Mouse (Mus musculus) spleen, postnatal 4 days (tissue): ENCODE results near the gene Olfr155.

ENCODE experiments used
- DNase-seq, 2 experiments: peaks; one replicate each; pipeline ENCODE4 v3.0.0; 2022; ENCODE audit warnings: low spot score in 2 of 2

Gene Olfr155

DNA sequence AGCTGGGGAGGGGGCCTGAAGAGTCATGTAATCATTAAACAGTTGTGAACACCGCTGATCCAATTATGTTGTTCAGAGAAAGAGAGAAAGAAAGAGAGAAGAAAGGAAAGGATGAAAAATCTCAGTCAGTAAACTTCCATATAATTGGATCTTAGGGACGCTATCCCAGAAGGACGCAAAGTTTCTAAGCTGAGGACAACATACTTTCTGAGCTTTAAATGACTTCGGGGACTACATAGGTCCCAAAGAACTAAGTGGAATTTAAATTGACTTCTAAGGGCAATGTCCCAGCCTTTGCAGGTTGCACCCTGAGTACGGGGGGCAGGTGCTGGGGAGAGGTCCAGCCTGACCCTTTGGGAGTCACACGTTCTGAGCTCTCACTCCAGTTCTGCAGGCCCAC, at the start of gene Olfr155:
Gene Olfr155, plus strand, starts transcription at position 301 of the 400 bp plus-strand sequence.
- DNase-seq: no peak

DNA sequence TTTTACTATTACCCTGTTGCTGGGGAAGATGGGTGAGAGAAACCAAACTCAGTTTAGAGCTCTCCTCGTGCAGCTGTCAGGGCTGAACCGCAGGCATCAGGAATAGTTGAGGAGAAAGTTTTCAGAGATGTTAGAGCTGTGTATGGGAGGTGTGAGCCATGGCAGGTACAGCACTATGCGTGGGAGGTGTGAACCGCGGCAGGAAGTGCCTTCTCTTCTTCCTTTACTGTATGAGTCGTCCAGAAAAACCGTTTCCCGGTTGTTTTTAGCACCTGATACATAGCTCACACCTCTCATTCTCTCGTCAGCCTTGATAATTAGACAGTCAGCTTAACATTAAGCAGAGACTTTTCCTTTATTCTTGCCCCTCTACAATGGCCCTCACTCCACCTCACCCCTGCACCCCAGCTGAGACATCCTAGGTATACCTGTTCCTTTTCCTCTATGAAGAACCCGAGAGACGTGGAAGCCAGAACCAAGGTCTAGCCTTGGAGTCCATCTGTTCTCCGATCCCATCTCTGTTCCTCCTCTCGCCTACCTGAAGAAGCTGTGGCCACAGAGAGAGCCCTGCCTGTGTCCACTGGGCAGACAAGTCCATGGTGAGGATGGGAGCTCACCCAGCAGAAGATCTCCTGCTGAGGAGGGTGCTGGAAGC, 28.3 kb upstream of the Olfr155 start:
- no peak for DNase-seq

DNA sequence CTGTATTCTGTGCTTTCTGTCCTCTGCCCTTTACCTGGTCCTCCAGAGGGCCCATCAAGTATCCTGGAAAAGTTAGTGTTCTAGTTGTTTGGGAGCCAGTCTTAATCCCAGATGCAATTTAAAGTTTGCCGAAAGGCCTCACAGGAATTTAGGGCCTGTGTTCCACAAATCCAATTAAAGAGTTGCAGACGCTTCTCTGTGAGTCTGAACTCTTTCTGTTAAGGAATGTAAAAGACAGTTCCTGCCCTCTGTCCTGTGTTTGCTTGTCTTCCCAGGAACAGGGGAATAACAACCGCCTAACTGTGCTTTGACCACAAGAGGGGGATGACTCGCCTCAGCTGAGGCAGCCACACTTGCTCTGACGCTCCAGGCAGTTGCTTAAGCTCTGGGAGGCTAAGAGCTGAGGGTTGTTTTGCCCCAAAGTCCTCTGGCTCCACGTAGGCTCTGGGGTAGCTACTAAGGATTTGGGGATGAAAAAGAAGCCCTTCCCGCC, 27.5 kb upstream of the Olfr155 start, which contains the start of gene Olfr156:
Gene Olfr156, minus strand, starts transcription at position 51 of the 493 bp plus-strand sequence.
- no peak for DNase-seq

DNA sequence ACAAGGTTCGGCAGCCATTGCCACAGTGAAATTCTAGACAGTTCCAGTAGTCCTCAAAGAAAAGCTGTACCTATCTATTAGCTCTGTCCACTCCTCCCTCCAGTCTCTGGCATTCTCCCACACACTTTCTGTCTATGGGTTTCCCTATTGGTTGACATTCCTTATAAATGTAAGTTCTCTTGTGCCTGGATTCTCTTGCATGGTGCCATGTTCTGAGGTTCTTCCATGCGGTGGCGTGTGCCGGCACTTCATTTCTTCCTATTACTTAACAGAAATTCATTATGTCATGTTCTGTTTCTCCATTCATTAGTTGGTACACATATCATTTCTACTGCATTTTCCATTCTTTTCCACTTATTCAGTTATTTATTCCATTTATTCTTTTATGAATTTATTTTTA, 22.6 kb upstream of the Olfr155 start:
- DNase-seq: no peak

DNA sequence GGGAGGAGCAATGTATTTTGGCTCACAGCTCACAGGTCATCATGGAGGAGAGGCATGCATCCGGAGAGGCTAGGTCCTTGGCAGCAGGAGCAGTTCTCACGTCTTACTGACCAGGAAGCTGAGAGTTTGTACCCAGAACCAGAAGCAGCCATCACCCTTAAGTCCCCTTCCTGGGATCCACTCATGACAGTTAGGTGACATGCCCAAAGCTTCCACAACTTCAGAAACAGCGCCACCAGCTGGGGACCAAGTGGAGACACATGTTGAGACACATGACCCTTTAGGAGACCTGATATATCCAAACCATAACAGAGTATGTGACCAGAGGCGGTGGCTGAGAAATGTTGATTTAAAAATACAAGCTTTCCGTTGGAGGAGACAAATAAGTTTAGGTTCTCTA, 19.3 kb upstream of the Olfr155 start:
- peak; percentile 8 to 50 for DNase-seq

DNA sequence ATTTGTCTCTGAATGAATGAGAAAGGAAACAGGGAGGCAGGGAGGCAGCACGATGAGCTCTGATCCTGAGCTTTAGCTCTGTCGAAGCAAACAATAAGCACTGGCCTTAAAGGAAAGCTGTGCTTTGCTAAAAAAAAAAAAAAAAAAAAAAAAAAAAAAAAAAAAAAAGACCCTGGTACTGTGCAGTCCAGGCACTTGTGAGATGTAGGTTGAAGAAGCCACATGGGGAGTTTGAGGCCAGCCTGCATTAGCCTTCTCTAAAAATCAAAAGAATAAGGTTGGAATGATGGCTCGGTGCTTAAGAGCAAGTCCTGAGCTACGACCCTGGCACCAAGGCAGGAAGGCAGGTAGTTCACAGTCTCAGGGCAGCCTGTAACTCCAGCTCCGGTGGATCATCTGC, 17.6 kb upstream of the Olfr155 start:
- DNase-seq: no peak

DNA sequence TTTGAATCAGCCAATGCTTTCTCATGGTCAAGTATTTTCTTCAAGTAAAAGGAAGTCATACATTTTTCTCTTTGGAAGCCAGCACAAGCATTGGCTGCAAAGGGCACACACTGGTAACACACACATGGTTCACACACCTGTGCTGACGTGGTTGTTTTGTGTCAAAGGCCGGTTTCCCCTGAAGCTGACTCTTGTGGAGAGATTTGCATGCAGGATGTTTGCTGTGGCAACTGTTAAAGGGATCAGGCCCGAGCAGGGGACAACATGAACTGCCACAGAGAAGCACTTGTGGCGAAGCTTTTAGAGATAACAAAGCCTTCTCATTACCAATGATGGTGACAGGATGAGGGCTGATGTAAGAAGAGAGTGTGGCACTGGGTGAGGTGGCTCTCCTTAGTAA, 16.6 kb upstream of the Olfr155 start:
- DNase-seq: no peak

DNA sequence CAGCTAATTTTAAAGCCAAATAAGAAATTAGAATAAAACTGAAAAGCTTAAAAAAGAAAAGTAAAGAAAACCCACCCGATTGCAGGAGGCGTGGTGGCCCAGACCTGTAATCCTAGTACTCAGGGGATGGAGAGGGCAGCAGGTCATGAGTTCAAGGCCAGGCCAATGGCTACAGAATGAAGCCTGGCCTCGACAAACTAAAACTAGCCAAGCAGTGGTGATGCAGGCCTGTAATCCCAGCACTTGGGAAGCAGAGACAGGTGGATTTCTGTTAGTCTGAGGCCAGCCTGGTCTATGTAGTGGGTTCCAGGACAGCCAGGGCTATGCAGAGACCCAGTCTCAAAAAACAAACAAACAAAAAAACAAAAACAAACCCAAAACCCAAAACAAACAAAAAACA, 13.0 kb upstream of the Olfr155 start:
- DNase-seq: no peak

DNA sequence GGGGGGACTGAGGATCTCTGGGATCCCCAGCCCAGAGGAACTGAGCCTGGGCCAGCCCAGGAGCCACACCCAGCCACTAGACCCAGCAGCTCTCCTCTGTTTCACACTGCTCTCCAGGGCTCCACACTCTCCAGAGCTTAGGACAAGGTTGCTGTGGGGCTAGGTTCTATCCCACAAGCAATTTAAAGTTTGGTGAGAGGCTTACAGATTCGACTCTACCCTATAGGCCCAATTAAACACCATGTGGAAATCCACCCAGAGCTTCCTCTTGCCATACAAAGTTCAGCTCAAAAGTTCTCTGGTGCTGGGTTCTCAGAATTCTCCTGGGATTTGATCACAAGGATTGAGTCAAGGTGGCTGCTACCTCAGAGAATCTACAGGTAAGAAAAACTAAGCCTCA, 11.3 kb upstream of the Olfr155 start, which contains the start of gene Olfr157:
Gene Olfr157, minus strand, starts transcription at position 101 of the 400 bp plus-strand sequence.
- DNase-seq: no peak

DNA sequence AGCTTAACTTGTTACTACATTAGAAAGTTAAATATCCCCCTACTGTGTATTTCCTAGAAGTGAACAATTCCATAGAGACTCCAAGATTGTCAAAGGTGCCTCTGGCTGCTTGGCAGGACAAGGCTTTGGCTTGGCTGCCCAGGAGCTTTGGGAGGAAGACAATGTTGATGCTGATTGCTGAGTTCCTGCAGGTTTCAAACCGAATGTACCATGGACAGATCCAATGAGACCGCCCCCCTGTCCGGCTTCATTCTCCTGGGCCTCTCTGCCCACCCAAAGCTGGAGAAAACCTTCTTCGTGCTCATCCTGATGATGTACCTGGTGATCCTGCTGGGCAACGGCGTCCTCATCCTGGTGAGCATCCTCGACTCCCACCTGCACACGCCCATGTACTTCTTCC, 2.7 kb downstream of the Olfr155 start:
- DNase-seq: no peak

DNA sequence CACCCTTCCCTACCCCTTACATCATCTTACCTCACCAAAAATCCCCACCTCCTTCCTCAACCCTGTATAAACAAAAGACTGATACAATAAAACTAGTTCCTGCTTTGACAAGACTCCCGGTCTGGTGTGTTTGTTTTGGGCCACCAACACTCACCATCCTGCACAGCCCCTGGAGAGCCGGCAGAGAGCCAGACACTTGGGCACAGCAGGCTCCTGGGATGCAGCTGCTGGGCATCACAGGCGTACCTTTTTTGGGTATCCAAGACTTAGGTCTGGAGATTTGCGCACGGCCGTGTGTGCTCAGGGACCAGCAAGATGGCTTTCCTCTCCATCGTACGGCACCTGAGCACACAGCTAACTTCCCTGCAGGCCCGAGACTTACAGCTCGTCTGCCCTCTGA, 8.5 kb downstream of the Olfr155 start:
- no peak for DNase-seq

DNA sequence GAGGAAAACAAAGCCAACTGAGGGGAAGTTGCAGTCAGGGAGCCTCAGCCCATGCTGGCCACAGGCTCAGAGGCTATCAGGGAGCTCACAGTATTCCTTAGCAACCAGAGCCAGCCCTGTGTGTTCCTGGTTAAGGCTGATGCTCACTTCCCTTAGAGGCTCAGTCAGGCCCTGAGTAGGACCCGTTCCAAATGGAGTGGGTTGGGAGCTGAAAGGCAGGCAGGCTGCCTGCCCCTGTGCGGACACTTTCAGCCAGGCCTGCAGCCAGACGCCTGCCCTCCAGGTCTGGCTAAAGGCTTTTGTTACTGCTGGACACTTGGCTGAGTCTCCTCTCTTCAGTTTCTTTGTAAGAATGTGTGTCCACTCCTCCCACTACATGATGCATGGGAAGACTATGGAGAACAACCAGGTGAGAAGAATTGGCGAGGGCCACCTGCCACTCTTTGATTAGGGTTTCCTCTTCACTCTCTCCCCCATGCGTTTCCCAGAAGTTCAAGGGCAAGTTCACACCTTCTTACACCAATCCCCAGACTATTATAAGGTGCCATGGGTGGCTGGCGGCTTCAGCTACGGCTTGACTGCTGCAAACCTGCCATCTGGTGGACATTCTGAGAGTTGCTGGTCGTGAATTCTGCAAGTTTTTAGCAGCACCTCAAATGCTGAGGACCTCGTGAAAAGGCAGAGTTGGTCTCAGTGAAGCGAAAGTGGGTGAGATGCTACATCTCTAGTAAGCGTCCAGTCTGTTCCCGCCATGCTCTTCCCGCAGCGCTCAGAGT, 9.6 kb downstream of the Olfr155 start:
- peak; percentile 35 to 70 for DNase-seq

DNA sequence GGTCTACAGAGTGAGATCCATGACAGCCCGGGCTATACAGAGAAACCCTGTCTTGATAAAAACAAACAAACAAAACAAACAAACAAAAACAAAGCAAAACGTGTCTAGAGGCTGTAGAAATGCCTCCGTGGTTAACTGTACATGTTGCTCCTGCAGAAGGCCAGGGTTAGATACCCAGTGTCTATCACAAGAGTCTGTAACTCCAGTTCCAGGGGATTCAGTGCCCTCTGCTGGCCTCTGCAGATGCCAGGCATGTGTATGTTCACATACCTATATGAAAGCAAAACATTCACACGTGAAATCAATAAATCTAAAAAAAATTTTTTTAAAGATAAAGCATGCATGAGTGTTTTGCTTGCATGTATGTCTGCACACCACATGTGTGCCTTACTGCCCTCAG, 11.9 kb downstream of the Olfr155 start:
- no peak for DNase-seq

DNA sequence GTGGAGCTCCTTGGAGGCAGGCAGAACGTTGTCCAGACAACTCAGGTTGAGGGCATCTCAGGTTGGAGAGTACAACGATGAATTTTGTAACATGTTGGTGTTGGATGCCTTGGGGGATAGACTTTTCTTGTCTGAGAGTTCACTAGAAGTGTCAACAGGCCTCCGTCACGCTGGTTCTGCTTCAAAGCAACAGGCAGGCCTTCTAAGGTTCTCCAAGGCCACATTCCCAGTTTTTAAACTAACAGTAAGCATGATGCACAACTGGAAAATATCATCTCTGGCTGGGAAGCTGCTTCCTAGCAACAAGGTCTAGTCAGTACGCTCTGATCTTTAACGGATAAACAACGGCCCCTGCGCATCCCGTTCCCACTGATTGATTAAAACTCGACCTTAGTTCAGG, 18.5 kb downstream of the Olfr155 start:
- DNase-seq: no peak

DNA sequence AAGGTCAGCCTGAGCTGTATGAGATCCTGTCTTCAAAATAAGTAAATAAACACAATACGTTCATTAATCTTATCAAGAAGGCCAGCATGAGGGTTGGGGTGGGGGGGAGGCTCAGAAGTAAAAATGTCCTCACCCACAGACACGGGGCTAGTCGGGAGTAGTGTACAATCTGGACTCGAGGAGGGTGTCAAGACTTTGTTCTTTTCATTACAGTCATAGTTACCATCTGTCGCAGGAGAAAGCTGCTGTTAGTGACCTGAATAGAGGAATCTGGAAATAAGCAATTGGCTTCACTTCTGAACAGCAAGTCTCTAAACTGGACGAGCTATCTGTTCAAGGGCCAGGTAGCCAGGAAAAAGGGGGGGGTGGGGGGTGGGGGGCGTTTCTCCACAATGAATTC, 23.1 kb downstream of the Olfr155 start:
- DNase-seq: no peak

DNA sequence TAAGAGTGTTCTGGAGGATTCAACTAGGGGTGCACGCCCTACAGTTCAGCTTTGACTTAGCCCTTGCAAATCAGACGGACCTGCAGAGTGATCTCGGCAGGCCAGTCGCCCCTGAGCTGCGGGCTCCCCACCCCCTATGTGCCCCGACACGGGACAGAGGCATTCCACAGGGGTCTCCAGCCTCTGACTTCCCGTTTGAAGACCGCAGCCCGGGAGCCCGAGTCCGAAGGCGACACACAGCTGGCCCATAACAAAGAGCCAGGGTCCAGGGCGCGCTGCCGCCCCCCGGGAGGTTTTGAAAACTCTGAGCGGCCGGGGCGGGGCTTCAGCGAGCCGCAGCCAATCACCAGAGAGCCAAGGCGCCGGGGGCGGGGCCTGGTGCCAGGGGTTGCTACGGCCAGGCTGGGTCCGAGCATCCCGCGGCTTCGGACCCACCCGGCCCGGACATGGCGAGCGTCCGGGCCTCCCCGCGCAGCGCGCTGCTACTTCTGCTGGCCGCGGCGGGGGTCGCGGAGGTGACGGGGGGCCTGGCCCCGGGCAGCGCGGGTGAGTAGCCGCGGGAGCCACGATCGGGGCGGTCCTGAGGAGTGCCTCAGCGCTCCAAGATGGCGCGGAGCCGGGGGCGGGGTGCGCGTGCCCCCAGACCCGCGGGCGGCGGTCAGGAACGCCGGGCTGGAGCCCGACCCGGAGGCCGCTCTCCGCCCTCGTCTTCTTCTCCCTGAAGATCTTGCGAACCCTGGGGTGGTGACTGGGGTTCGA, 24.0 kb downstream of the Olfr155 start, which contains the start of gene Reck:
Gene Reck, plus strand, starts transcription at position 371 of the 759 bp plus-strand sequence.
- DNase-seq: peak; percentile 73 to 89

DNA sequence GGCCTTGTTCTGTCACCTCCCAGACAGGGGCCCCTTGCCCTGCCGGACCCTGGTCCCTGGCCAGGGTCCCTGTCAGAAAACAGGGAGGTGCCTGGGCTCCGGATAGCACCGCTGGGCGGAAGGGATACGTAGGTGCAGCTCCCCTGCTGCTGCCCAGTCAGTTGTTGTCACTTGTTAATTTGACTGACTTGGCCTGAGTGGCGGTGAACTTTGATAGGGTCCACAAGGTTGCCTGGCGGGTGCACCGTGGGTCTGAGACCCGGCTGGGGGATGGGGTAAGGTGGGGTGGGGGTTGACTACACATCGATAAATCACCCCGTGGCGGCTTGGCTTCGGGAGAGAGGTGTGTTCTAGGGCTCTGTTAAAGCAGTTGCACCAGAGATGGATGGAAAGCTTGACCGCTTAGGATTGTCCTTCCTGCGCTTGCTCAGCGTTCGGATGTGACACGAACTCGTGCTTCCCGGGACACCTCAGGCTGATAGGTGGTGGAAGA, 24.6 kb downstream of the Olfr155 start:
- DNase-seq: no peak

DNA sequence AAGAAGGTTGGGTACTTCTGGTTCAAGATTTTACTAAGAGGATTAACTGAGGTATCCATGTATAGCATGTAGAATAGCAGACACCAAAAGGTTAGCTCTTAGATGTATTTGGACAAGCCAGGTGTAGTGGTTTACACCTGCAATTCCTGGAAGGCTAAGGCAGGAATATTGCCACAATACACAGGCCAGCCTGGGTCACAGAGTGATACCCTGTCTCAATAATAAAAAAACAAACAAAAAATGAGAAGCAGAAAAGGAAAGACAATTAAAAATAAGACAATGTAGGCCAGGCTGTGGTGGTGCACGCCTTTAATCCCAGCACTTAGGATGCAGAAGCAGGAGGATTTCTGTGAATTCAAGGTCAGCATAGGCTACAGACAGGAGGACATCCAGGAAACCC, 25.9 kb downstream of the Olfr155 start:
- DNase-seq: no peak

DNA sequence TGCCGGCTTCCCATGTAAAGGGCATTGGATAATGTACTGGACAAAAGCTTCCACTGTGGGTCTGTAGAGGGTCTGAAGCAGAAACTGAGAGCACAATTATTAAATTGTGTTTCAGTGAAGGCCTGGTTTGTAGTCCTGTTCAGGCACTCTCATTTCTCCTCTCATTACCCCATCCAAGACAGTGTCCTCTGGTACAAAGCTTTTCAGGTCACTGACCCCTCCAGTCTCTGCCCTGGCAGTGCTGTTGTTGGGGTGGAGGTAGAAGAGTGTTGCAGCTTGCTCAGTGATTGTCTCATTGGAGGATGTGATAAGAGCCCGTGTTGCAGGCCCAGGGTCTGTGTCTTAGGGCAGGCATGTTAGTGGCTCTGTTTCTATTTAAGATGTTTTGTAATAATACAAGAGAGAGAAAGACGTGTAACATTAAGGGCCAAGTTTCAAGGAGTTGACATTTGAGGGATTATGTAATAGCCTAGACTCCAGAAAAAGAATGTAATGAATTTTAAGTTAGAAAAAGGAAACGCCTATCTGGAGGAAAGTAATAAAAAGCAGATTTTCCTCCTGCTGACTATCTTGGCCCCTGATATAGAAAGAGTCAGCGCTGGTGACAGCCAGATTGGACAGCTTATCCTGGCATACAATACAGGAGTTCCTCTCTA, 26.9 kb downstream of the Olfr155 start:
- no peak for DNase-seq

DNA sequence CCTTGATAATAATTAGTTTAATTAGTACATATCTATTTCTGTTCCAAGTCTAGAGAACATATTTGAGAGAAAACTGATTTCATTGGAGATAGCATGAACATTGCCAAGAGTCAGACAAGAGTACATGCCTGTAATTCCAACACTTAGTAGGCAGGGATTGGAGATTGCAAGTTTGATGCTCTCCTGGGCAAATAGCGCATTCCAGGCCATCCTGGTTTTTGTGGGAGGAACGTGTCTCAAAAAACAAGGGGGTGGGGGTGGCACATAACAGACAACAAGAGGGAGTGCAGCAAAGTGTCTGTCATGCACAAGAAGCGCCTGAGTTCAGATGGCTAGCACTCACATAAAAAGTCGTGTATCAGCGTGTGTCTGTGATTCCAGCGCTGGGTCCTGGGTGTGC, 28.2 kb downstream of the Olfr155 start:
- no peak for DNase-seq

DNA sequence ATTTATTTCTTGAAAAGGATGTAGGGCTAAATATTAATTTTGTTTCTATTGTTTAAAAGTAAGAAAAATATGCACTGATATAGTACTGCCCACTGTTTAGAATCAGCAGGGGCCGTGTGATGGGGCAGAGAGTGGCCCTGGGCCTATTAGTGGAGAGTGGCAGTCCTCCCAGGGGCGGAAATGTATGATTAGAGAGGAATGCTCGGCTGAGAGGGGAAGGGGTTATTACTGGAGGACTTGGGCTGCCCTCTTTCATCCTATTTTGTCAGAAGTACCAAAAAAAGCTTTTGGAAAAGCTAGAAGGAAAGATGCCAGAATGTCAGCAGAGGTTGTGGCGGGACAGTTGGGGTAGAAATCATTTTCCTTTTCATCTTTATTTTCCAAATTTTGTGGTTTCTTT, 32.8 kb downstream of the Olfr155 start:
- DNase-seq: no peak

DNA sequence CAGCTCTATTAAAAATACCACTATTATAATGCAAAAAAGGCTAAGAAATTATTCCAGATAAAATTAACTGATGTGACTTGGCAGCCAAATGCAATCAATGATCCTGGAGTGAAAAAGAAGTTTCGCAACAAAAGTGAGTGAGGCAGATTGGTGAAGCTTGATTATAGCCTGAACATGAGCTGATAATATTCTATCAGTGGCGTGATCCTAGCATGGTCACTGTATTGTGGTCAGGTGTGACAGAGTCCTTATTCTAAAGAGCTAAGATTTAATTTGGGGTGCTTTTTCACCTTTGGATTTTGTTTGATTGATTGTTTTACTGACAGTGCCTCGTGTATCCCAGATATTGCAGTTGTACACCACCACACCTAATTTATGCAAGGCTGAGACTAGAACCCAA, 39.9 kb downstream of the Olfr155 start:
- DNase-seq: no peak
